Mouse (Mus musculus): ENCODE results near the gene Olfr49.
A peak's percentile ranks its signal among the peaks of the same experiment; 100 is the strongest.

- TF ChIP-seq CHD2 (IDR thresholded peaks at IDR 0.05; ENCODE audit: low read depth, low read length) (no peak), ZNF384 (IDR thresholded peaks at IDR 0.05; ENCODE audit: low read depth, low read length) (no peak), ZC3H11A (IDR thresholded peaks at IDR 0.05; ENCODE audit: borderline replicate concordance, low read depth, low read length) (no peak), HCFC1 (IDR thresholded peaks at IDR 0.05; ENCODE audit: borderline replicate concordance, insufficient read depth, low read length) (no peak), MAFK (IDR thresholded peaks at IDR 0.05; ENCODE audit: insufficient read depth, low read depth, low read length) (0 out of 2 replicates have a peak, but pooled peaks have one; percentile 33)
Measured at GRCm38 (mm10) chr14:54246232-54246631, 38.5 kb downstream of the Olfr49 start.

Data from ES-E14 (cell line).